Mouse (Mus musculus) heart, postnatal 36 days (tissue): ENCODE results near the gene Thsd4. TPM values are rescaled to one million over a fixed set of nuclear protein-coding genes. Genes with fewer than 3 reads are reported as not detected.
A peak's percentile ranks its signal among the peaks of the same experiment; 100 is the strongest.
"Not testable (repeated sequence)": the region's sequence is repeated elsewhere in the genome, so short reads cannot be mapped to it uniquely, and the experiment has no call there.

Experiments
- DNase-seq, 2 experiments: peaks; one replicate each; pipeline ENCODE4 v3.0.0; 2021 to 2022
- intact Hi-C: fragments of 180-260 bp; cut with DNase I; formaldehyde crosslinking; loops from one replicate; pipeline ENCODE4 v1.15.1; 2025
- total RNA-seq, 2 experiments: library from RNA; stranded (reverse); gene quantifications; 2 replicates each; pipeline ENCODE4 v1.2.3; 2021

Gene Thsd4
- total RNA-seq, 2 experiments from 2014 or later: 5.4 to 6.6 TPM

- no peak for DNase-seq
- intact Hi-C loops: no loop called here
These were observed 247.3 kb downstream of the Thsd4 start for GRCm38 (mm10) chr9:60274503-60274902.

DNA sequence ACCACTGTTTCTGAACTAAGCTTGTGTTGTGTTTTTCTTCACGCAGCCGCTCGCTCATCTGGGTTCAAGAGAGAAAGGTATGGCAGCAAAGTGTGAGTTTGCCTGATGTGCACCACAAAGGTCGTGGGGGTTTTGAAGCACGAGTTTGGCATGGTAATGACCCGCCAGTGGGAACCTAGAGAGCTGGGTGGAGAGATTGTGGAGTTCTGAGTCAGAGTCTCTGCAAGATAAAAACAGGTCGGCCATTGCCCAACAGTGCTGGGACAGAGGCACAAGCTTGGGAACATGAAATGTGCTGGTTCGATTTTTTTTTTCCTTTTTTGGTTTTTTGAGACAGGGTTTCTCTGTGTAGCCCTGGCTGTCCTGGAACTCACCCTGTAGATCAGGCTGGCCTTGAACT, 249.5 kb downstream of the Thsd4 start:
- DNase-seq, intact Hi-C loops: not testable (repeated sequence)

DNA sequence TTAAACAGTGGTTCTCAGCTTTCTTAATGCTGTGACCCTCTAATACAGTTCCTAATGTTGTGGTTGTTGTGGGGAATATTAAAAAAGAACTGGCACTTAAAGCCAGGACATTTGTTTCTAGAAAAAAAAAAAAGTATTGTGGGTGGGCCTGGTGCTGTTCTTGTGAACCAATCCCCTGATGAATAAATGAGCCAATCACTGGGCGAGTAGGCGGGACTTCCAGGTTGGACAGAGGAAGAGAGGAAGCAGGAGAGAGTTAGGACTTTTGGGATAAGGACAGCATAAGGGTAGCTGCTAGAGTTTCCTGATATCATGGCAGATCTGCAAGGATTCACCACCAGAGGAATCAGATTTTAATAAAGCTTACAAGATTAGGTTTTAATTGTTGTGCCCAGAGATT, 249.9 kb downstream of the Thsd4 start:
- intact Hi-C loops: no loop called here
- DNase-seq: no peak

DNA sequence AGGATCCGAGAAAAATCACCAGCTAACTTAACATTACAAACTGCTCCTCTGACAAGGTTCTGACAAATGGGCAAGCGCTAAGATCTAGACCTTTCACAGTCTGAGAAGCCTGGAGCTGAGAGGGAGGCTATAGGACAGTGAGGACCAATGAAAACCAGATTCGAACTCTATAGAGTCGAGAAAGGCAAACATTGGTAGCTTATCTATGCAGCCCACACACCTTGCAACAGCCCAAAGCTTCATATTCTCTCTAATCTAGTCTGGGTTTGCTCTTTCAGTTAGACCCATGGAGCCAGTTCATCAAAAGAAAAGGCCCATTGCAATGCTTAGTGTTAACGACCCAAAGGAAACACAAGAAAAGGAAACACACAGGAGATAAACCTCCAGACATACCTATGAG, 252.0 kb downstream of the Thsd4 start:
- DNase-seq: no peak
- intact Hi-C loops: no loop called here

- intact Hi-C loops: no loop called here
- DNase-seq: no peak
These were observed 254.6 kb downstream of the Thsd4 start for GRCm38 (mm10) chr9:60267273-60267626.

GRCm38 (mm10) chr9:60266583-60267272, 255.1 kb downstream of the Thsd4 start:
- no peak for DNase-seq
- intact Hi-C loops: no loop called here

DNA sequence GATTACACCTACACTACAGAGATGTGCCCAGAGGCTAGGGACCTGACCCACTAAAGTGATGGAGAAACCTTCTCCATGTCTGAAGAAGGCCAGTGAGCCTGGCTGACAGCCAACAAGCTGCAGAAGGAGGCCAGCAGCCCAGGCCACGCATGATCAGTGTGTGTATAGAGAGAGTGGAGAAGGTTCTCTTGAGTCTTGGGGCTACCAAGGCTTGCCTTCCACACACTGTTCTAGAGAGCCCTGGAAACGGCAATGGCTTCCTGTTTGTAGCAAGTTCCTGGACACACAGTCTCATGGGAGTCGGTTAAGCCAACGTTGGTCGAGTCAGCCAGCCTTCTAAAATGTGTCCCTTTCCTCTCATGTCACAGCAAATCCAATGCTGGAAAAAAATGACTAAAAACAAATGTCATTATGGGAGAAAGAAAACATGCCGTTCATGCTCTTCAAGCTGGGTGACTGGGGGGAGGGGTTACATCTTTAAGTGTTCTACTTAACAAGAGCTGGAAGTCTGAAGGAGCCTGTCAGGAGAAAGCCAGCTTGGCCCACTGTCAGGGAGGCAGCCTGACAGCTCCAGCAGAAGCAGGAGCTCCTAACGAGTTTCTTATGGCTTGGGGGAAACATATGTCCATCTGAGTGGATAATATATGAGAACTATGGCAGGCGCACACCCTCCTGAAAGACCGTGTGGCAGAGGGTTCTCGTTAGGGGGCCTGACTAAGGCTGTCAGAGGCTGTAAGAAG, 257.1 kb downstream of the Thsd4 start:
- intact Hi-C loops: no loop called here
- peak; percentile 52 to 54 for DNase-seq

- intact Hi-C loops: no loop called here
- DNase-seq: no peak
These were observed 259.2 kb downstream of the Thsd4 start for GRCm38 (mm10) chr9:60262515-60263140.

DNA sequence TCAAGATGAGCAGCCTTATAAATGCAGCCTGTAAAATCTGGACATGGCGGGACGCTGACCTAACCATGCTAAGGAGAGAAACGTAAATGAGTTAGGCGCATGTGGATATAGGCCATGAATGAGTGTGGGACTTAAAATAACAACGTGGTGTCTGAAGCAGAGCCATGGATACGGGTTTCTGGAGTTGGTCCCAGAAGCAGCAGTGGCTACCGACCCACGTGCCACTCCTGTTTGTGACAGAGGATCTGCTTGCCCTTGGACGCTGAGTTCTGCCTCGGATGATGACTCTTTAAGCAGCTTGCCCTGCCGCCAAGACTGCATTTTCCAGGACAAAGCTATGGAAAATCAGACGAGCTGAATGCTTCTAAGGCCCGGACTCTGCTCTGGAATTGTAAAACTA, 262.2 kb downstream of the Thsd4 start:
- intact Hi-C loops: no loop called here
- peak in 1 of 2 experiments; percentile 27 for DNase-seq

GRCm38 (mm10) chr9:60251765-60252164, 270.1 kb downstream of the Thsd4 start:
- DNase-seq: no peak
- intact Hi-C loops: no loop called here

GRCm38 (mm10) chr9:60250403-60250802, 271.4 kb downstream of the Thsd4 start:
- DNase-seq: no peak
- intact Hi-C loops: no loop called here

DNA sequence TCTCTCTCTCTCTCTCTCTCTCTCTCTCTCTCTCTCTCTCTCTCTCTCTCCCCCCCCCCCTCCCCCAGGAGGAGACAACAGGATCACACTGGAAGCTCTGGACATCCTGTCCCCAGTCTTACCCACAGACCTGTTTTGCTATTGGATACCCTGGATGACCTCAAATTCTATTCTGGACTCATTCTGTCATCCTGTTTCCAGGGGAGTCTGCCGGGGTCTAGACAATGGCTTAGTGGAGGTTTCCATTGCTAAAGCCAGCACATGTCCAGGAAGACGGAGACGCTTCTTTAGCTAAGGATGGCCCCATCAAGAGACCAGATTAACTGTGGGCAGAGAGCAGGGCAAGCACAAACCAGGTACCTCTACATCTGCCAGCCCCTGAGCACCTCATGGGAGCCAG, 273.8 kb downstream of the Thsd4 start:
- intact Hi-C loops: loop anchor here (10.0 kb wide), 1 partner anchor 497 kb away; no protein-coding TSS in a partner anchor
- DNase-seq: no peak

GRCm38 (mm10) chr9:60244943-60245342, 276.9 kb downstream of the Thsd4 start:
- intact Hi-C loops: loop anchor here (1.0 to 10.0 kb wide), 3 partner anchors 31 to 500 kb away; no protein-coding TSS in a partner anchor
- DNase-seq: peak; percentile 75 to 77

- intact Hi-C loops: loop anchor here (1.0 to 10.0 kb wide), 3 partner anchors 279 to 501 kb away; partner anchors contain the start of gene Thsd4
- peak in 1 of 2 experiments; percentile 44 for DNase-seq
These were observed 278.3 kb downstream of the Thsd4 start for GRCm38 (mm10) chr9:60243503-60243902.

- intact Hi-C loops: loop anchor here (10.0 kb wide), 1 partner anchor 273 kb away; the partner anchor contains the start of gene Nr2e3
- DNase-seq: peak in 1 of 2 experiments; percentile 31
These were observed 284.2 kb downstream of the Thsd4 start for GRCm38 (mm10) chr9:60237667-60238066.

DNA sequence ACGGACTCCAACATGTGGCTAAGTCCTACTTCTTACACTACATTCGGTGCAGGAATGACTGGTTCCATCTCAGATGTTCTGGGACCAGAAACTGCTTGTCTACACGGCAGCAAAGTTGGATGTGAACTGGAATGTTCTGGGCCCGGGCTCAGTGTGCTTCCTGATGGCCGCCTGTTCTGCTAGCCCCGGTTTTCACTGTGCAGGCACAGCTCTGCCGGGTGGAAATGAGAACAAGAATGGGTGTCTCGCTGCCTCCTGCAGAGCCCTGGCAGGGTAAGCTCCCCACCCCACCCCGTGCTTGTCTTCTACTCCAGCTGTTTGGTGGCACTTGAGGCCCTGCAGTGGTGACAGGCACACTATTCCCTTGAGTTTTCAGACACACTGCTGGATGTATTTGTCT, 285.7 kb downstream of the Thsd4 start:
- DNase-seq: no peak
- intact Hi-C loops: loop anchor here (10.0 kb wide), 1 partner anchor 271 kb away; the partner anchor contains the start of gene Nr2e3

DNA sequence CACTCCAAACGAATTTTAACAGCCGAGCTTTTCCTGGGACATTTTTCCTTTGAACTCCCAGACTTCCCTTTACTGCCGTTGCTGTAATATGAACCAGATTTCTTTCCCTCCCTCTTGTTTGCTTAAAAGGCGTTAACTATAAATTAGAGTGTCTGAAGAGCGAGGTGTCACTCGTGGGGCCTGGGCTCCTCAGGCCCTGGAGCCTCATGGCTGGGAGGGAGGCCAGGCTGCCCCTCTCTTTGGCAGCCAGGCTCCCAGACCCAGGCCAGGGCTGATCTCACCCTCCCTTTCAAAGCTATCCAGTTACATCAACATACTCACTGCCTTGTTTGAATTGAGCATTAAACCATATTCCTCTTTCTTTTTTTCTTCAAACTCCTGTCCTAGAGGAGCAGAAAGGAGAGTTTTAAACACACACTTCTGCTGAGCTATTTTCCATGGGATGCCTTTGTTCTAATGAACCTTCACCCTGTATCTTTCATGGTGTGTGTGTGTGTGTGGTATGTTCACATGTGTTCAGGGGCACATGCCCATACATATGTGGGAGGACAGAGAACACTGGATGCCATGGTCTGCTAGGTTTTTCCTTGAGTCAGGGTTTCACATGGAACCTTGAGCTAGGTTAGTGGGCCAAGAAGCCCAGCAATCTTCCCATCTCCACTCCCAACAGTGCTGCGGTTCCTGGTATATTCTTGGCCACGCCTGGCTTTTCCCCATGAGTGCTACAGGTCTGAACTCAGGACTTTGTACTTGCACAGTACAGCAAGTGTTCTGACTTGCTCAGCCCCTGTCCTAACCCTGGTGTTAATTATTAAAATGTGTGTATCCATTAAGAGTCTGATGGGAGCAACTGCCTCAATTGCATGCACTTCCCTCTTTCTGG, 287.4 kb downstream of the Thsd4 start:
- intact Hi-C loops: loop anchor here (10.0 kb wide), 1 partner anchor 270 kb away; the partner anchor contains the start of gene Nr2e3
- no peak for DNase-seq

- intact Hi-C loops: loop anchor here (10.0 kb wide), 1 partner anchor 267 kb away; the partner anchor contains the start of gene Nr2e3
- DNase-seq: no peak
These were observed 289.6 kb downstream of the Thsd4 start for GRCm38 (mm10) chr9:60231981-60232881.

GRCm38 (mm10) chr9:60229496-60229895, 292.4 kb downstream of the Thsd4 start:
- DNase-seq: no peak
- intact Hi-C loops: no loop called here
